Mouse (Mus musculus) MEL-GATA-1-ER (cell line): ENCODE measurements around the gene Hspa4l.
A peak's percentile ranks its signal among the peaks of the same experiment; 100 is the strongest.

Experiments used
- DNase-seq: peaks from one replicate; pipeline ENCODE4 v3.0.0-alpha.2; 2012; ENCODE audit warnings: low read depth; ENCODE audit errors: extremely low read depth

Gene Hspa4l

GRCm38 (mm10) chr3:40744024-40744835, at the start of gene Hspa4l:
Gene Hspa4l (plus strand): TSS chr3:40744495.
- peak; percentile 37 for DNase-seq

GRCm38 (mm10) chr3:40695162-40695561, 49.1 kb upstream of the Hspa4l start:
- no peak for DNase-seq

- DNase-seq: no peak
Observed at GRCm38 (mm10) chr3:40698834-40699233, 45.5 kb upstream of the Hspa4l start.

GRCm38 (mm10) chr3:40704816-40705430, 39.4 kb upstream of the Hspa4l start:
- no peak for DNase-seq

GRCm38 (mm10) chr3:40708655-40709054, 35.6 kb upstream of the Hspa4l start, which contains the start of gene Slc25a31:
Gene Slc25a31 (plus strand): TSS chr3:40708855.
- DNase-seq: no peak

- no peak for DNase-seq
Observed at GRCm38 (mm10) chr3:40716056-40716455, 28.2 kb upstream of the Hspa4l start.

- DNase-seq: no peak
Observed at GRCm38 (mm10) chr3:40719022-40719421, 25.3 kb upstream of the Hspa4l start.

- DNase-seq: peak; percentile 25
Observed at GRCm38 (mm10) chr3:40738381-40738912, 5.8 kb upstream of the Hspa4l start.

- DNase-seq: peak; percentile 58
Observed at GRCm38 (mm10) chr3:40744836-40745660, 753 bp downstream of the Hspa4l start.

- DNase-seq: peak; percentile 36
Observed at GRCm38 (mm10) chr3:40745661-40746547, 1.6 kb downstream of the Hspa4l start.

GRCm38 (mm10) chr3:40760746-40761145, 16.5 kb downstream of the Hspa4l start:
- no peak for DNase-seq

- DNase-seq: no peak
Observed at GRCm38 (mm10) chr3:40761312-40761711, 17.0 kb downstream of the Hspa4l start.

- DNase-seq: no peak
Observed at GRCm38 (mm10) chr3:40793783-40794182, 49.5 kb downstream of the Hspa4l start.

GRCm38 (mm10) chr3:40798054-40798453, 53.8 kb downstream of the Hspa4l start:
- DNase-seq: no peak

GRCm38 (mm10) chr3:40798500-40798899, 54.2 kb downstream of the Hspa4l start:
- peak; percentile 81 for DNase-seq

GRCm38 (mm10) chr3:40799530-40800372, 55.5 kb downstream of the Hspa4l start, which contains the start of gene Plk4:
Gene Plk4 (plus strand): TSS chr3:40800019.
- DNase-seq: peak; percentile 85

GRCm38 (mm10) chr3:40800373-40800823, 56.1 kb downstream of the Hspa4l start:
- DNase-seq: peak; percentile 21

GRCm38 (mm10) chr3:40806871-40807270, 62.6 kb downstream of the Hspa4l start:
- no peak for DNase-seq

- DNase-seq: no peak
Observed at GRCm38 (mm10) chr3:40808686-40809085, 64.4 kb downstream of the Hspa4l start.
